In genomic region chr1:23228478-23228877, GRCm38 (mm10) we compare ENCODE assay signal across 13 mouse cellular contexts.
A peak's percentile ranks its signal among the peaks of the same experiment; 100 is the strongest.
DNase-seq lines count a peak whose midpoint lies in the region; ATAC-seq and TF ChIP-seq lines count a peak whose summit lies in the region.
"Had no signal": no experiment of that assay in that cellular context is flagged by ENCODE, and none has a peak within 500 bp of the region (broad histone marks: within the 10 kb centered on the region; RNA-seq: fewer than 3 reads in every experiment).

No protein-coding gene starts in this region.

- no peak for TF ChIP-seq EP300 in liver, postnatal 0 days (IDR thresholded peaks at IDR 0.05; ENCODE audit: low read depth)

- no peaks in the 10 kb centered on the region for H3K36me3 ChIP-seq in heart, embryonic 12.5 days
- H3K36me3 ChIP-seq in liver, postnatal 0 days (replicated peaks; ENCODE audit: insufficient read depth, low read length) = no peaks in the 10 kb centered on the region
- H3K36me3 ChIP-seq: hindbrain, embryonic 15.5 days had no signal

- H3K27ac ChIP-seq in heart, embryonic 12.5 days (ENCODE audit: poor library complexity, severe bottlenecking) = no peak overlapping the region
- H3K27ac ChIP-seq in liver, postnatal 0 days (ENCODE audit: low read depth) = no peak overlapping the region
- H3K27ac ChIP-seq: hindbrain, embryonic 15.5 days had no signal

- H3K27me3 ChIP-seq in heart, embryonic 12.5 days (replicated peaks) = no peaks in the 10 kb centered on the region
- no peaks in the 10 kb centered on the region for H3K27me3 ChIP-seq in liver, postnatal 0 days (ENCODE audit: insufficient read depth, low read length)
- H3K27me3 ChIP-seq: hindbrain, embryonic 15.5 days had no signal

- H3K9me3 ChIP-seq in heart, embryonic 12.5 days (replicated peaks) = no peaks in the 10 kb centered on the region
- no peaks in the 10 kb centered on the region for H3K9me3 ChIP-seq in liver, postnatal 0 days (ENCODE audit: low read length)
- H3K9me3 ChIP-seq: hindbrain, embryonic 15.5 days had no signal

- no peaks in the 10 kb centered on the region for H3K4me1 ChIP-seq in heart, embryonic 12.5 days (replicated peaks)
- no peaks in the 10 kb centered on the region for H3K4me1 ChIP-seq in liver, postnatal 0 days (ENCODE audit: insufficient read depth)
- H3K4me1 ChIP-seq: hindbrain, embryonic 15.5 days had no signal

- no peak overlapping the region for H3K9ac ChIP-seq in heart, embryonic 12.5 days
- H3K9ac ChIP-seq in liver, postnatal 0 days (replicated peaks) = no peak overlapping the region
- H3K9ac ChIP-seq: hindbrain, embryonic 15.5 days had no signal

- no peak overlapping the region for H3K4me3 ChIP-seq in heart, embryonic 12.5 days
- H3K4me3 ChIP-seq in liver, postnatal 0 days (ENCODE audit: low read depth, low read length) = no peak overlapping the region
- H3K4me3 ChIP-seq: hindbrain, embryonic 15.5 days had no signal

- ATAC-seq in heart, embryonic 12.5 days (ENCODE audit: insufficient number of reproducible peaks, low FRiP score) = peak; percentile 57; the same call in 1 of the 2 replicates
- ATAC-seq in liver, postnatal 0 days = peak; percentile 27; the same call in 1 of the 2 replicates
- ATAC-seq: midbrain, embryonic 16.5 days had no signal

- intact Hi-C loops in gastrocnemius, postnatal 14 days (cut with DNase I; ENCODE audit: low total_unique reads) = no loop called here

- TF ChIP-seq CTCF in liver, postnatal 0 days (IDR thresholded peaks at IDR 0.05; ENCODE audit: low read depth) = no peak

- DNase-seq in heart, adult 9 months (ENCODE audit: low spot score in 2 of 2) = no peak
- DNase-seq in urinary bladder, postnatal 14 days (ENCODE audit: low spot score) = peak; percentile 26
- no peak for DNase-seq in urinary bladder, adult 2 months (ENCODE audit: low spot score)
- peak; percentile 38 for DNase-seq in liver, postnatal 0 days
- no peak for DNase-seq in frontal cortex, postnatal 36 days (ENCODE audit: low spot score in 2 of 2)
- DNase-seq in layer of hippocampus, adult 9-10 months (ENCODE audit: low spot score) = no peak
- DNase-seq in gastrocnemius, postnatal 14 days = no peak
- DNase-seq: cerebellum, adult 9-11 months; gastrocnemius, postnatal 25 days; thymus, postnatal 14 days had no signal

- 56% methylated on average over 6 of the region's 6 CpGs for WGBS in heart, embryonic 12.5 days
- WGBS in liver, postnatal 0 days (ENCODE audit: insufficient replicate concordance) = 74% methylated on average over 6 of the region's 6 CpGs

- H3K4me2 ChIP-seq in heart, embryonic 12.5 days = no peak overlapping the region
- no peak overlapping the region for H3K4me2 ChIP-seq in liver, postnatal 0 days (ENCODE audit: low read depth, low read length)
- H3K4me2 ChIP-seq: hindbrain, embryonic 15.5 days had no signal

Comparison
In these comparisons a context has a peak if more than half of its experiments do, and no peak if none do; other contexts are left out.
1. DNase-seq: peak in urinary bladder, postnatal 14 days (single experiment) and liver, postnatal 0 days (single experiment); none in heart, adult 9 months (0 of 2), urinary bladder, adult 2 months (single experiment), frontal cortex, postnatal 36 days (0 of 2), layer of hippocampus, adult 9-10 months (single experiment) and gastrocnemius, postnatal 14 days (single experiment).